Mouse (Mus musculus): ENCODE measurements around the gene Vac14.
A peak's percentile ranks its signal among the peaks of the same experiment; 100 is the strongest.

Vac14 gene

DNA sequence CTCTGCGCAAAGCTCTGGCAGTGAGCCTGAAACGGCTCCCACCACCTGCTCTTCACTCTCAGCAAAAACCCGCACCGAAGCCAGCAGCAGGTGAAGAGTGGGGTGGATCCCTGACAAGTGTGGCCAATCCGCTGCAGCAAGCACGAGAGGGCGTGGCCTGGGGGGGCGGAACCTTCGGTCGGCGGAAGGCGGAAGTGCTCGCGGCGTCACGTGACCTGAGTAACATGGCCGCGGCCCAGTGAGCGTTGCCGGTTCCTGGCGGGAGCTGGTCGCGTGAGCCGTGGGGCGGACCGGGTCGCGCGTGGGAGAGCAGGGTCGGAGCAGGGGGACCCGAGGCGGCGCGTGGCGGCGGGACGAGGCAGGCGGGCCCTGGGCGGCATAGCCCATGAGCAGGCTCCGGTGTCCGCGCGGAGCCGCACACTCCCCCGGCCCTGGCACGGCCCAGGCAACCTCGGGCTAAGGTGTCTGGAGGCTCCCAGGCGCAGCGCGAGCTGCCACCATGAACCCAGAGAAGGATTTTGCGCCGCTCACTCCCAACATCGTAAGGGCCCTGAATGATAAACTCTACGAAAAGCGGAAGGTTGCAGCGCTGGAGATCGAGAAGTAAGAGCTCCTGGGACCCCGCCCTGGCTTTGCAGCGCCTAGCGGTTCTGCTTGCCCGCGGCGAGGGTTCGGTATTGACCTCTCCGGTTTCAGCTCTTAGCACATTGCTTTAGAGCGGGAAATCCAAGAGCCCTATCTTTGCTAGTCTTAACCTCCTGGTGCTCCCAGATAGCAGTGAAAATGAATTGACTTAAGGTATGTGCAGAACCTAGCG lies at the start of gene Vac14:
Gene Vac14 (plus strand): TSS at position 195 of the 817 bp plus-strand sequence.
- peak; percentile 90 for DNase-seq (ENCODE audit: low spot score)

DNA sequence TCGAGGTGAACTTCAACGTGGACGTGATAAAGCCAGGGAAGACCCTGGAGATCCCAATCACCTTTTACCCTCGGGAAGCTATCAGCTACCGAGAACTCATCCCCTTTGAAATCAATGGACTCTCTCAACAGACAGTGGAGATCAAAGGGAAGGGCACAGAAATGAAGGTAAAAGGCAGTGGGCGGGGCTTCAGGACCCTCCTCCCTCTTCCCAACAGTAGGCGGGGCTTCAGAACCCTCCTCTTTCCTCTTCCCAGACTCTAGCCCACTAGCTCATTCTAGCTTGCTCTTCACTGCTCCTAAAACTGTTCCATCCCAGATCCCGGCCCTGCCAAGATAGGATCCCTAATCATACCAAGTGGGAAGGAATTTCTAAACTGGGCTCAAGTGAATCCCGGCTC lies 25.7 kb upstream of the Vac14 start:
- DNase-seq (ENCODE audit: low spot score), result no peak

DNA sequence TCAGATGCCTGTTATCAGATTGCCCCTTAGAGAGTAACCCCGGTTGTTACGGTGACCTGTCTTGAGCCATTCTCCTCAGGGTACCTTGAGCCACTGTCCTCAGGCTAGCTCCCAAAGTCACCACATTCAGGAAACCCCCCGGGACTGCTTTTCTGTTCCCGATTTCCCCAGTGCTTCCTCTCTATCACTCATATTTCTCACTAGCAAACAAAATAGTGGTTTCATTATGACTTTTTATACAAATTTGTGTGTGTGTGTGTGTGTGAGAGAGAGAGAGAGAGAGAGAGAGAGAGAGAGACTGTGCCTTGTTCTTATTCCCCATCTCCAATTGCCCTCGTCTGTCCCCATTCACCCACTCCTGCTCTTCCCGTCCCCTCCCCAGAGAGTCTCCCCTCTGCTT lies 24.2 kb upstream of the Vac14 start:
- DNase-seq (ENCODE audit: low spot score), result no peak

DNA sequence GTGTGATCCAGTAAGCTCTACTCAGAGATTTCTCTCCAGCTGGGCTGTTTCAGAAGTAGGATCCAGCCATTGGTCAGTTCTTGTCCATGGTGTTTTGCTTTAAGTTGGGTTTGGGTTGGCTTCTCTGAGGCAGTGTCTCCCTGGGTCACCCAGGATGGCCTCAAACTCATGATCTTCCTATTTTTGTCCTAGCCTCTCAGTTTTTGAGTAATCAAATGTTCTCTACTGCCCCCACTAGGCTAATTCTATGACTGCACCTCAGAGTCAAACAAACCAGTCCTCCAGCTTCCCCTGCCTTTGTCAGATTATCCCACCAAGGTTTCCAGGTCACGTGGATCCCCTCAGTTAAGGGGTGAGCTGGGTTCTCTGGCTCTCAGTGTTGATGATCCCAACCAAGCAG lies 13.8 kb upstream of the Vac14 start:
- no peak for DNase-seq (ENCODE audit: low spot score)

DNA sequence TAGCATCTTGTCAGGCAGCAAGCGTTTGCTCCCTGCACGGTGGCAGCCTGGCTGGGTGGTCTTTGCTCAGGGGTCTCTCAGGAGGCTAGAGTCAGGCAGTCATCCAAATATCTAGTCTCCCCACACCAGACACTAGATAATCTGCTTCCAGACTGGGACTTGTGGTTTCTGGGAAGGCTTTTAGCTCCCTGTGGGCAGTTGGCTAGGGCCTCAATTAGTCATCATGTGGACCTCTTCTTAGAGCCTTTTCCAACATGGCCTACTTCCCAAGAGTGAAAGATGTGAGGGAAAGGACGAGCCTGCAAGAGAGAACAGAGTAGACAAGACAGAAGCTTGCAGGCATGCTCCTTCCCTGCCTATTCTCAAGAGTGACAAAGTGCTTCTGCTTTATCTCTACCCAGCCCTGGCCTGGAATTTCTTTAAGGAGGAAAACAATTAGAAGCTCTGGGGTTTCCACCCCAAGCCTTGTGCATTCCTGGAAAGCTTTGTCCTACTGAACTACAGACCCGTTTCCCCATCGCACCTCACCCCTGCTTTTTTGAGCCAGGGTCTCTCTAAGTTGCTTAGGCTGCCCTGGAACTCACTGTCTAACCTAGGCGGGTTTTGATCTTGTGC lies 12.9 kb upstream of the Vac14 start:
- DNase-seq (ENCODE audit: low spot score), result no peak

DNA sequence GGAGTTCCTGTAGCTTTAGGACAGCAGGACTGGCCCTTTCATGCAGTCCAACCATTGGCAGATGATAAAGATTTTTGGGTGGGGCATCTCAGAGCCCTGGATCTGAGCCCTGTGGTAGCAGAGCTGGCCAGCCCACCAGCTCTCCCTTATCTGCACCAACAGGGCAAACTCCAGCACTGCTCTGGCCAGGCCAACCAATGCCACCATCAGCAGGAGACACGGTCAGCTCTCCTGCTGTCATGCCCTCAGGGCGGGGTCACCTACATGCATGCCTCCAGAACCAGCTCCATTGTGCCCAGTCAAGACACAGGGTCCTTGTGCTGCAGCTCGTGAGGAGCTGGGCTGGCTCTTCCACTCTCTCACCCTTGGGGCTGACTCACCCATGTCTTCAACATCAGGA lies 2.7 kb upstream of the Vac14 start:
- no peak for DNase-seq (ENCODE audit: low spot score)

DNA sequence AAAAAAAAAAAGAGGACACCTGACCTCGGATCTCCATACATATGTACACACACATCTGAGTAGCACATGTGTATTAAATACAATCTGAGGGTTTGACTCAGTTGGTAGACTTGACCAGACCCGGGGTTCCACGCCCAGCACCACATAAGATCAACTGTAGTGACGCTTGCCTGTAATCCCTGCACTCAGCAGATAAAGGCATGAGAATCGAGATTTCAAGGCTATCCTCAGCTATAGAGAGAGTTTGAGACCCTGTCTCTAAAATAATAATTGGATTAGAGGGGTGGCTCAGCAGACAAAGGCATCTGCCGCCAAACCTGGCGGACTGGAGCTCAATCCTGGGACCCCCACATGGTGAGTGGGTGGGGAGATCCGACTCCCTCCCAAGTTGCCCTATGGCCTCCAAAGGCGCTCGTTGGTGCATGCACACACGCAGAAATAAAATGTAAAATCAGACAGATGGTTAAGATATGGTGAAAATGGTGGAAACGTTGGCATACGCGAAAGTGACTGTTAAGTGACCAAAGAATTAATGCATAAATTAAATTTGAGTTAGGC lies 505 bp upstream of the Vac14 start:
- no peak for DNase-seq (ENCODE audit: low spot score)

DNA sequence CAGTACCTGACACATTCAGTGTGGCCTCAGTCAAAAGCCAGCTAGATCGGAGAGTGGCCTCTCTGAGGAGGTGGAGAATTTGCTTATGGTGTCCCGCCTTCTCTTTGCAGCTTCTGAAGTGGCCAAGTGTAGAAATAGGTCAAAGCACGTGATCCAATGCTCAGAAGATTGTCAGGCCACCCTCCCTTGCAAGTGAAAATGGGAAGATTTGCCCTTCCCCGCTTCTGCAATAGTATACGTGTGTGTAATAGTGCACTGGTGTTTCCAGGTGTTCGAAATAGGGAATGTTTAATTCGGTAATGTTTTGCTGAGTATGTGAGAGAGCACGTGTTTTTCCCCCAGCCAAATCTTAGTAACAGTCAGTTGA lies 806 bp downstream of the Vac14 start:
- no peak for DNase-seq (ENCODE audit: low spot score)

DNA sequence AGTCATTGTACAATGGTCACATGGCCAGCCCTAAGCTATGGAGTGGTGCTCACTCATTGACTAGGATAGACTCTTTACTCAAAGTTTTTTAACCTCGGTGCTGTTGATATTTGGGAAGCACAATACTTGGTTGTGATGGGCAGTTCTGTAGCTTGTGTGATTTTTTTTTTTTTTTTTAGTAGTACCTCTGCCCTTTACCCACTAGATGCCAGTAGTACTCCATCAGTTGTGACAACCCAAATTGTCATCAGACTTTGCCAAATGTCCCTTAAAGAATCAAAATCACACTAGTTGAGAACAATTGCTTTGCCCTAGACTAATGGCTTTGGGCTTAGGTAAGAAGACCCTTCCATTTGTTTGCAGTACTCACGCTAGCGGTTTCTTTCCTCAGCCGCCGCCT lies 1.5 kb downstream of the Vac14 start:
- no peak for DNase-seq (ENCODE audit: low spot score)

DNA sequence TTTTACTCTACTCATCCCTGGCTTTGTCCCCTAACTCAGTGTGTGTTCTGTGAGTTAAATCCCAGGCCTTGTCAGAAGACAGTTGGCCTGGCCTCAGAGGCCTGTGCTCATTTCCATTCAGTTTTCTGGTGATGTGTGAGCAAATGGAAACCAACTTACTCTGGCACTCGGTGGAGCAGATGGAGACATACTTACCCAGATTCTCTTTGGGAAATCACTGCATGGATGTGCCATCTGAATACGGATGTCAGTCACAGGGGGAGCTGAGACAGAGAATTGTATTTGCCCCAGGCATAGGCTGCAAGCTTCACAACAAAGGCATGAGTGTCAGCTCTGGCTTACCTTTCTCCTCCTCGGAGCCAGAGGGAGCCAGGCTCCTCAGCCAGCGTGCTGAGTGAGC lies 8.0 kb downstream of the Vac14 start:
- DNase-seq (ENCODE audit: low spot score), result no peak

DNA sequence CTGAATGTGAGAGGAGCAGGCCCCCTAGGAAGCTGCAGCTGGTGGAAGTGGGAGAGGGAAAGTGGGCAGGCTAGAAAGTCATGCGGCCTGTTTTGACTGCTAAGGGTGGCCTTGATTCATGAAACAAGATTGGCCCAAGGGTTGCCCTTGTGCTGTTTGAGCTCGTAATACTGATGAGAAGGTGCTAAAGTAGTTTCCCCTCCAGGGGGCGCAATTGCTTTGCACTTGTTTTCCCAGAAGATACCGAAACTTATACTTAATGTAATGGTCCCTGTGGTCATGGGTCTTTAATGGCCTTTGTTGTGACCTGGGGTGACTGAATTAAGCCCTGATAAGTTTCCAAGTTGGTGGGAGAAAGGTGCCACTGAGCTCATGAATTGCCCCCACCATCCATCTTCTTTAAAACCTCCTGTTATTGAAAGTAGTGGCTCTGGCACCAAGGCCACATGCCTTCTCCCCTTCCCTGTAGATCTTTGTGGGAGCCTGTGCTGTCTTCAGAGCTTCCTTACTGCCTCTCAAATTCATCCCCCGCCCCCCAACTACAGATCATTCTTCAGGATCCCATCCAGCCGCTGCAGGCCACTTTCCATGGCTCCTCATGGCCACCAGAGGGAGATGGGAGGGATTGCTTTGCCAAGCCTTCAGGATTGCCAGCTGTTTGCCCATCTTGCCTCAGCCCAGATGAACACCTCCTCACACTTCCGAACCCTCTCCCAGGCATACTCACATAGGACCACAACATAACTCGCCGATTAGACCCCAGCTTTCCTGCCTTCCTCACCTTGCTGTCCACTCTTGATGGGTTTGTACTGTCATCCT lies 11.1 kb downstream of the Vac14 start:
- DNase-seq (ENCODE audit: low spot score), result peak; percentile 31

DNA sequence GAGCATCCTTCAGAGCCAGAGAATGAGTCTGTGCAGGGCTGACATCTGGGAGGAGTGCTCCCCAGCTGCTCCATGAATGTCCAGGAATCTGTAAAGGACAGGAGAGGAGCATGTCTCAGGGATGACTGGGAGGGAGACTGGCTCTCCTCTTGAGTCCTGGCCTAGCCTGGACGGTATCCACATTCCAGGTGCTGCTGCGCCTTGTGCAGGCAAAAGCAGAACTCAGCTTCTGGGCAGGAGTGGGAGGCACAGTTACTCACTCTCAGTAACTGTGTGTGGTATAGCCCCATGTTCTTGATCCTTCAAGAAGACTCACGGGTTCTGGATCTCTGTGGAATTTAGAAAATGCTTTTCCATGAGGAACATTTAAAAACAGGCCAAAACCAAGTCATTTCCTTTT lies 11.7 kb downstream of the Vac14 start:
- DNase-seq (ENCODE audit: low spot score), result no peak

DNA sequence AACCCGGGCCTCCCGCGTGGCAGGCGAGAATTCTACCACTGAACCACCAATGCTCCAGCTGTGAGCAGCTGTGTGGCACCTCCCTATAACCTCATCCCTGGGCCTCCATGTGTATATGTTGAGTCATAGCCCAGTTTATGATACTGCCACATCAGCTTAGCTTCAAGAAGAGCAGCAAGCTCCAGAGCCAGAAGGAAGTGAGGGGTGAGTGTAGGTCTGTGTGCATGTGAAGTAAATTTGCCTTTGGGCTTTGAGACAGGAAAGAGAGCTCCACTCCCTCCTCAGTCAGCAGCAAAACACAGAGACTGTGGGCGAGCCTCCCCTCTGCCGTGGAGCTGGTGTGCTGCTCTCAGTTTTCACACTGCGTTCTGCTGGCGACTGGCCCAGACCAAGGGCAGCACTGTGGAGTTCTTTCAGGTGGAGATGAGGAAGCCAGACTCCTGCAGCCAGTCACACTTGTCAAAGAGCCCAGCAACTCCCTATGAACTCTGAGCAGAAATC lies 12.2 kb downstream of the Vac14 start:
- DNase-seq (ENCODE audit: low spot score), result peak; percentile 52

DNA sequence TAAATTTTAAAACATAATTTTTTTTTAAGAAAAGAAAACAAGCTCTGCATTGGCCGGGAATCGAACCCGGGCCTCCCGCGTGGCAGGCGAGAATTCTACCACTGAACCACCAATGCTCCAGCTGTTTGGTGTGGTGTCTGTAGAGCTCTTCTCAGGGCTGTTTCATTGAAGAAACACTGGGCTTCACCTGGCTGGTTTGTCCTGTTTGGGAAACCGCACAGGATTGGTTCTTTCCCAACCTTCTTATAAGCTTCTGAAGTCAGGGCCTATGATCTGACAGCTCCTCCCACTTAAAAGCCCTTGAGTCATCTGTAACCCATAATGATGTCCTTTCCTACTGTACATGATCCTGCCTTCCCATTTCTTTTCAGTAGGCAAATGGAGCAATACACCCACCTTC lies 12.8 kb downstream of the Vac14 start:
- DNase-seq (ENCODE audit: low spot score), result no peak

DNA sequence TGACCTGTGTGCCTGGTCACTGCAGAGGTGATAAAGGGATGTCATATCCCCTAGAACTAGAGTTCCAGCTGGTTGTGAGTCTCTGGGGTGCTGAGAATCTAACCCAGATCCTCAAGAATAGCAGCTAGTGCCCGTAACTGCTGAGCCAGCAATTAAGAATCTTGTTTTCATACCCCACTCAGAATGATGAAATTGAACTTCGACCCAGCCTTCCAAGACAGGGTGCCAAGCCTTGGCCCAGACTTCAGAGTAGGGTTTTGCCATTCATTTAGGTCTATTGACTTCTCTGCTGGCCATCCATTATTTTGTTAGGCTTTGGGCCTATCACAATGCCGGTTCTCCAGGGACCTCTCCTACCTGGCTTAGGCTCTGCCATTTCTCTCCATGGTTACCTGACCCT lies 15.4 kb downstream of the Vac14 start:
- DNase-seq (ENCODE audit: low spot score), result no peak

DNA sequence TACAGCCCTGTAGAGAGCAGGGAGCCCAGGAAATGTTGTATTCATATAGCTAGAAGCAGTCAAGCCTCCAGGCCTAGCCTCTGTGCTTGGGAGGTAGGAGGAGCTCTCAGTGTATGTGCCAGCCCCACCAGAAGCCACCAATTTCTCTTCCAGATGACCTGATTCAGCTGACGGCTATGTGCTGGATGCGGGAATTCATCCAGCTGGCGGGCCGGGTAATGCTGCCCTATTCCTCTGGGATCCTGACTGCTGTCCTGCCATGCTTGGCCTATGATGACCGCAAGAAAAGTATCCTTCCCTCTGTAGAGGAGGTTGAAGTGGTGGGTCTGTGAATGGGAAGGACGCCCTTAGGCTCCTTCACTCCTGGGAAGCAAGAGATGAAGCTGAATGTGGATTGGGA lies 17.8 kb downstream of the Vac14 start:
- DNase-seq (ENCODE audit: low spot score), result no peak

DNA sequence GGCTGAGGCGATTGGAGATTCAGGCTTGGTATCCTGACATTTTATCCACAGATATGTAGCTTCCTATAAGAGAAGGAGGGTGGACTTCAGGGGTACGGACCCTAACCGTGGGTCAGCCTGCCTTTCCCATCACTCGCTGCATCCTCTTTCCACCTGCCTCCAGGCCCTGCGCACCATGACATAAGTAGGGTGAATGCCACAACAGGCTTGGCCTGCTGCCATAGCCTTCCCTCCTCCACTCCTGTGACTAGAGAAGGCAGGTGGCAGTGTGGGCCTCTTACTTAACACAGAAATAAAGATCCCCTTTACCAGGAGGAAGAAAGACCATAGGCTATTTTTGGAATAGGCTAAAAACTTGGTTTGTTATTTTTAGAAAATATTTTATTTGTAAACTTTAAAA lies 23.9 kb downstream of the Vac14 start:
- no peak for DNase-seq (ENCODE audit: low spot score)

DNA sequence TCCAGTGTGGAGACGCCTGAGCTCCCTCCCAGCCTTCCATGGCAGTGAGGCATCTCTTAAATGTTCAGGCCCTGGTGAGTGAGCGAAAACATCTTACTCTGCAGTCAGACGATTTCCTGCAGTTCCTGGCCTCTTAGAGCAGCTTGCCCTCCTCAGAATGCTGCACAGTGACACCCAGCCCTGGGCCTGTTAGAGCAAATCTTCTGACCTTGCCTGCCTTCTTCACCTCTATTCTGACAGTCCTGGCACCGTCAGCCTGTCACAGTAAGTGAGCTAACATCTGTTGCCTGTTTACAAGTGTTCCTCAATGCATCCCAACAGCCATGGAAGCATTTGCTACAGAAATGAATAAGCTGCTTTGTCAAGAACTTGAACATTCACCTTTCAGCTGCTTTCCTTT lies 24.8 kb downstream of the Vac14 start:
- DNase-seq (ENCODE audit: low spot score), result no peak

DNA sequence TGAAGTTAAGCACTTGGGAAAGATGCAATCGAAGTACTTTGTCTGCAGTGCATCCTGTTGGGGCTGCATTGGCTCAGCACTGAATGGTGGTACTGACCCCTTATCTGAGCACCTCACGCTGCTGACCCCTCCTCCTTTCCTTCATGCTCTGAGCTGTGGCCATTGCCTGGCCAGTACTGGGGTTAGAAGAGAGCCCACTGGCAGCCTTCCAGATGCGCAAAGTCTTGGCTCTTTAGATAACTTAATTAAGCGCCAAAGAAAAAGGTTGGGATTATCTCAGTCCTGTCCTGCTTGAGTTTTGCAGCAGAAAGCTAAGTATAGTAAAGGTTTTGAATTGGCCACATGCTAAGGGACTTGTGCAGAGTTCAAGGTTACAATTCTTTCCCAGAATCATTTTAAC lies 26.0 kb downstream of the Vac14 start:
- no peak for DNase-seq (ENCODE audit: low spot score)

DNA sequence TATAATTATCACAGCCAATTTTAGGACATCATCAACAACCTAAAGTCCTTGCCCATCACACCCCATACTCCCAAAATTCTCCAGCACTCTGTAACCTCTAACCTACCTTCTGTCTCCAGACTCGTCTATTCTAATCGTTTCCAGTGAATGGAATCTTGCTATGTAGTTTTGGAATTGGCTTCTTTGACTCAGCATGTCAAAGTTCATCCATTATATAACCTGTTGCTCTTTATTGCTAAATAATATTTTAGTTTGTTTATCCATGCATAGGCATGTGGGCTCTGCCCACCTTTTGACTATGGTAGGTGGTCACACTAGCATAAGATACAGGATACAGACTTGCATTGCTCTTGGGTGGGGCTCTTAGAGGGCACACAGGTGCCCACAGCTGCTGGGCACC lies 26.5 kb downstream of the Vac14 start:
- DNase-seq (ENCODE audit: low spot score), result no peak

DNA sequence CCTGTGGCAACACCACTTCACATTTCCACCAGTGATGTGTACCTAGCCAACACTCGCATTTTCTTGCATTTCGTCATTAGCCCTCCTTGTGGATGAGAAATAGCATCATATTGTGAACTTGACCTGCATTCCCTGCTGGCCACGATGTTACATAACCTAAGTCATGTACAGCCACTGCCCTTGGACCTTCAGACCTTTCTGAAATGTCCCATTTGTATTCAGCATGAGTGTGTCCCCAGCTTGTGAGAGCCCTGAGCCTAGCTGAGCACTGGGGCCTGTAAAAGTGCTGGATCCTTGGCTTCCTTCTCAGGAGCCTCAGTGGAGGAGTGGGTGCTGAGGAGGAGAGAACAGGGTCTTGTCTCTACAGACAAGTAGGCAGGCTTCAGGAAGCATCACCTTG lies 27.0 kb downstream of the Vac14 start:
- no peak for DNase-seq (ENCODE audit: low spot score)

DNA sequence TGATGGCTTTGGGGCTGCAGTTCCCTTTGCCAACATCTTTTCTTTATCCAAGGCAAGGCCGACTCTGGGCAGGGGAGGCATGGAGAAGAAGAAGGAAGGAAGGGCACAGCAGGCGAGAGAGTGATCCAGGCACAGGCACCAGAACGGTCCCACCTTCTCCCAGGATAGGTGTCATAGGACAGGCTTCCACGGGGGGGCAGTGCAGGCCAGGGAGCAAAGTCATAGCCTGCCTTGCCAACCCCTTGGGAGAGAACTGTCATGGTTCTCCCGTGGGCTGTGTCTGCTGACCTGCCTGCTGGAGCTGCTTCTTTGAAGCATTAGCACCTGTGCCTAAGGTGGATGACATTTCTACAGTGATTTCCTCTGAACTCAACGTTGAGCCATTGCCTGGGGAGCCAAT lies 27.7 kb downstream of the Vac14 start:
- DNase-seq (ENCODE audit: low spot score), result peak; percentile 59

DNA sequence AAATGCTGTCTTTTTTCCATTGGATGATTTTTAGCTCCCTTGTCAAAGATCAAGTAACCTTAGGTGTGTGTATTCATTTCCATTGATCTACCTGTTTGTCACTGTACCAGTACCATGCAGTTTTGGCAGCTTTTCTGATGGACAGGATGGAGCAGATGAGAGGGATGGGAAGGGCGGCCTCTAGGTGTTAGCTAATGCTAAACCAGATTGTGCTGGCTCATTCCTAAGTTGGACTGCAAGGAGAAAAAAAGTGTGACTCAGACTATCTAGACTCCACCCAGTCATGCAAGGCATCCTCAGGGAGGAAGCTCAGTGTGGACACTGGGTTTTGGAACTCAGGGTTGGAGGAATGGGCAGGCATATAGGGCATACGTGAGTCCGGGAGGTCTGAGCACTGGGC lies 30.2 kb downstream of the Vac14 start:
- DNase-seq (ENCODE audit: low spot score), result no peak

Data from ovary, postnatal 10 days (tissue).